Mouse (Mus musculus) kidney, adult 2 months (tissue): ENCODE results near the gene Zgpat. TPM values are rescaled to one million over a fixed set of nuclear protein-coding genes. Genes with fewer than 3 reads are reported as not detected.
A peak's percentile ranks its signal among the peaks of the same experiment; 100 is the strongest.

Source experiments
- DNase-seq: peaks from one replicate; pipeline ENCODE4 v3.0.0; 2021
- H3K27ac ChIP-seq: fragments of 200-500 bp; 2 replicates; pipeline ENCODE4 v1.5.1; 2012; ENCODE audit warnings: low read depth, low read length, control low read depth, inconsistent platforms; ENCODE audit not compliant: insufficient read depth
- H3K27me3 ChIP-seq: fragments of 200-500 bp; replicated peaks from 2 replicates; pipeline ENCODE4 v1.6.1; 2012; ENCODE audit warnings: mild to moderate bottlenecking, moderate library complexity, low read length, inconsistent platforms; ENCODE audit not compliant: control insufficient read depth, insufficient read depth
- H3K36me3 ChIP-seq: fragments of 200-500 bp; 2 replicates; pipeline ENCODE4 v1.6.1; 2012; ENCODE audit warnings: mild to moderate bottlenecking, moderate library complexity, low read length, inconsistent platforms; ENCODE audit not compliant: control insufficient read depth, insufficient read depth
- H3K4me1 ChIP-seq: fragments of 200-500 bp; 2 replicates; pipeline ENCODE4 v1.6.1; 2011; ENCODE audit warnings: low read length; ENCODE audit not compliant: control insufficient read depth, insufficient read depth
- H3K4me3 ChIP-seq: fragments of 200-500 bp; 2 replicates; pipeline ENCODE4 v1.5.1; 2011; ENCODE audit warnings: mild to moderate bottlenecking, low read depth, low read length, control low read depth; ENCODE audit not compliant: insufficient read depth
- CTCF ChIP-seq: fragments of 200-500 bp; conservative IDR thresholded peaks from 2 replicates; pipeline ENCODE4 v1.5.1; 2011; ENCODE audit warnings: low read depth, mild to moderate bottlenecking, control low read depth, low read length, moderate library complexity, mixed read lengths; ENCODE audit not compliant: insufficient read depth, insufficient read length
- POLR2A ChIP-seq: fragments of 200-500 bp; IDR thresholded peaks from one replicate; pipeline ENCODE4 v1.6.1; 2011; ENCODE audit warnings: low read depth, low read length, control low read depth
- WGBS: fragments of 180-500 bp; shearing (Covaris S2); methylation state at CpG from one replicate; pipeline ENCODE4 v1.1.7; 2018; 5-methylcytosine and 5-hydroxymethylcytosine counted together
- polyA plus RNA-seq: library from polyadenylated mRNA; depleted of rRNA; stranded (reverse); fragments of >200 nt; gene quantifications from 2 replicates; pipeline ENCODE4 v1.2.3, GENCODE M21; 2012; rRNA removed

Zgpat gene
- polyA plus RNA-seq, 1 experiment: 29.6 TPM

DNA sequence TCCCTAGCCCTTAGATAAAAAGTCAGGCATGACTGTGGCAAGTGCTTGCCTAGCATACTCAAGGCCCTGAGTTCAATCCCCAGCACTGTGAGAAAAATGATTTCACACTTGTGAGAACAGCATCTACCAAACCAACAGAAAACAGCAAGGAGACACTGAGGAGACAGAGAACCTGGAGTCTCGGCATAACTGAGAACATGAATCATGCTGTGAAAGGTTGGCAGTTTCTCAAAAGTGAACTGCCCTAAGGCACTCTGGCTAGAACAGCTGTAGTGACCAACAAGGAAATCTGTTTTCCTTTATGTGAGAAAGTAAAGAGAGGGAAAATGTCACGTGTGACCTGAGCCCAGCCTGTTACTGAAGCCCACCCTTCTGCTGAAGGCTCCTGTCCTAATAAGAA is 48.4 kb downstream of the Zgpat start:
- Histone ChIP-seq H3K36me3 (no peaks in the 10 kb centered on the region), H3K4me1 (no peaks in the 10 kb centered on the region), H3K27ac (no peak overlapping the region), H3K27me3 (no peaks in the 10 kb centered on the region), H3K4me3 (no peak overlapping the region)
- no peak for TF ChIP-seq CTCF
- no peak for TF ChIP-seq POLR2A
- WGBS: 28% methylated on average over 2 of the region's 2 CpGs
- DNase-seq: peak; percentile 30

GRCm38 (mm10) chr2:181415945-181416344 is 51.2 kb downstream of the Zgpat start:
- WGBS: 7% methylated on average over 3 of the region's 3 CpGs
- Histone ChIP-seq H3K36me3 (no peaks in the 10 kb centered on the region), H3K27ac (no peak overlapping the region), H3K27me3 (no peaks in the 10 kb centered on the region), H3K4me1 (no peaks in the 10 kb centered on the region), H3K4me3 (no peak overlapping the region)
- peak; percentile 87 for DNase-seq
- TF ChIP-seq POLR2A (no peak), CTCF (no peak; the same call in 1 of the 2 replicates)

DNA sequence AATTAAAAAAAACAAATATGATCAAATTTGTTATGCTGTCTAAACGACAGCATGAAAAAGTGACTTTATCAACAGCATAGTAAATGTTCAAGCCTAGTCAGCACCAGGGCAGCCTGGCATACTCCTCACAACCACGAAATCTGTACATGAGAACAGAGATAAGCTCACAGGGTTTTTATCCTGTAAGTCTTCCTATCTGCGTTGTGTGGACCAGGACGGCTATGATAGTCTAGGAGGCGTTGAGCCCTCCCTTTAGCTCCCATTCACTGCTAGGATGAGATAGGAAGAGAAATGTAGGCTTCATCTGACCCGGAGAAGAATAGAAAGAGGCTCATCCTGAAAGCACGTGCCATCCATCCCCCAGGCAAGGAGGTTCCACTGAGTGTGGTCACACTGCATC is 54.6 kb downstream of the Zgpat start:
- H3K36me3 ChIP-seq: no peaks in the 10 kb centered on the region
- no peak for TF ChIP-seq POLR2A
- TF ChIP-seq CTCF: no peak
- H3K27ac ChIP-seq: no peak overlapping the region
- no peaks in the 10 kb centered on the region for H3K4me1 ChIP-seq
- DNase-seq: no peak
- H3K4me3 ChIP-seq: no peak overlapping the region
- no peaks in the 10 kb centered on the region for H3K27me3 ChIP-seq
- 68% methylated on average over 7 of the region's 7 CpGs for WGBS

DNA sequence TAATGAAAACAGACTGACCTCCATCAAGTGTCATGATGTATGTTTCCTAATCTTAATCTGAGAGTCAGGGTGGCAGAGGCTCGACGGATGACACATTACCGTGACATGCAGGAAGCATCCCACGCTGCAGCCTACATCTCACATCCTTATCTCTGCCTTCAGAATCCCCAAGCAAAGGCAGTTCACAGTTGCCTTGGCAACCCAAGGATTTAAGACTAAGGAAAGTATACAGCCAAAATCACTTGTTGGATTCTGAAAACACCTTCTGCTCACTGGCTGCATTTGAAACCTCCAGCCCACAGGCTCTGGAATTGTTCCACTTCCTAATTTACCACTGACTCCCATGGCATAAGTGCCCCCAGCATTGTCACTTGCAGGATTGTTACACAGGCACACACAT is 55.7 kb downstream of the Zgpat start:
- no peaks in the 10 kb centered on the region for H3K27me3 ChIP-seq
- no peaks in the 10 kb centered on the region for H3K36me3 ChIP-seq
- TF ChIP-seq CTCF (no peak), POLR2A (no peak)
- no peaks in the 10 kb centered on the region for H3K4me1 ChIP-seq
- 73% methylated on average over 4 of the region's 4 CpGs for WGBS
- no peak overlapping the region for H3K4me3 ChIP-seq
- H3K27ac ChIP-seq: no peak overlapping the region
- DNase-seq: no peak

- Histone ChIP-seq H3K36me3 (no peaks in the 10 kb centered on the region), H3K27me3 (no peaks in the 10 kb centered on the region), H3K4me3 (no peak overlapping the region), H3K27ac (no peak overlapping the region), H3K4me1 (no peaks in the 10 kb centered on the region)
- peak; percentile 32 for DNase-seq
- TF ChIP-seq CTCF (no peak), POLR2A (no peak)
- 67% methylated on average over 4 of the region's 4 CpGs for WGBS
These were observed 56.3 kb downstream of the Zgpat start for GRCm38 (mm10) chr2:181420903-181421638.

DNA sequence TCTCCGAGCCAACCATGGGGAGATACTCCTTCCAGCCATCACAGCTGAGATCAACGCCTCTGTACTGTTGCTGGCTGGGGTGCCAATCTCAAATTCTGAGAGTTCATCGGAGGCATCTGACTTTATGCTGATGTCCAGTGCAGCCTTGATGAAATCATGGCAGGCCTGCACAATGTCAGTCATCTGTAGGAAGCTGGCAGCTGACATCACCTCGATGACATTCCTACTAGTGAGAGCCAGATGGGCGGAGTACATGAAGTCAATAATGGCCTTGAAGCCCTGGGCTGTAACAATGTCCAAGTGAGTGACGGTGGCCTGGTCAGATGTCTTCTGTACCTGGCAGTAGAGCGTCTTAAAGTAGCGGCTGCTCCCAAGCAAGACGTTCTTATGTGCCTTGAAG is 59.1 kb downstream of the Zgpat start:
- Histone ChIP-seq H3K4me1 (no peaks in the 10 kb centered on the region), H3K4me3 (no peak overlapping the region), H3K27me3 (no peaks in the 10 kb centered on the region), H3K27ac (no peak overlapping the region), H3K36me3 (no peaks in the 10 kb centered on the region)
- TF ChIP-seq POLR2A (no peak), CTCF (no peak)
- WGBS: 87% methylated on average over 9 of the region's 9 CpGs
- DNase-seq: no peak

Other genes starting within 250 kb of the Zgpat start
- gene Kcnq2, start 229.6 kb upstream of the Zgpat start, polyA plus RNA-seq: 0.05 and 0.31 TPM in 2 replicates
- 0.92 and 18.7 TPM in 2 replicates for gene Eef1a2, start 207.9 kb upstream of the Zgpat start, polyA plus RNA-seq
- 162 and 168 TPM in 2 replicates for gene Ppdpf, start 177.7 kb upstream of the Zgpat start, polyA plus RNA-seq
- 0.12 and 0.16 TPM in 2 replicates for gene Ptk6, start 162.1 kb upstream of the Zgpat start, polyA plus RNA-seq
- gene Srms, start 151.7 kb upstream of the Zgpat start, polyA plus RNA-seq: 0.87 and 0.91 TPM in 2 replicates
- gene Fndc11, start 144.9 kb upstream of the Zgpat start, polyA plus RNA-seq: 0.72 and 0.77 TPM in 2 replicates
- 15.4 and 17.5 TPM in 2 replicates for gene Helz2, start 122.9 kb upstream of the Zgpat start, polyA plus RNA-seq
- gene Gmeb2, start 76.9 kb upstream of the Zgpat start, polyA plus RNA-seq: 12.8 and 14.5 TPM in 2 replicates
- 0.46 and 2.4 TPM in 2 replicates for gene Stmn3, start 50.4 kb upstream of the Zgpat start, polyA plus RNA-seq
- 30.2 and 30.9 TPM in 2 replicates for gene Rtel1, start 45.2 kb upstream of the Zgpat start, polyA plus RNA-seq
- gene Arfrp1, start 476 bp downstream of the Zgpat start, polyA plus RNA-seq: 32.0 and 36.0 TPM in 2 replicates
- 35.1 and 53.7 TPM in 2 replicates for gene Lime1, start 15.2 kb downstream of the Zgpat start, polyA plus RNA-seq
- 7.7 and 8.0 TPM in 2 replicates for gene Zbtb46, start 94.5 kb downstream of the Zgpat start, polyA plus RNA-seq
- gene Abhd16b, start 128.3 kb downstream of the Zgpat start, polyA plus RNA-seq: not detected in 2 replicates
- gene Tpd52l2, start 132.2 kb downstream of the Zgpat start, polyA plus RNA-seq: 35.2 and 41.5 TPM in 2 replicates
- gene Dnajc5, start 155.6 kb downstream of the Zgpat start, polyA plus RNA-seq: 55.5 and 65.1 TPM in 2 replicates
- 107 and 130 TPM in 2 replicates for gene Uckl1, start 220.0 kb downstream of the Zgpat start, polyA plus RNA-seq
- 19.6 and 22.1 TPM in 2 replicates for gene Prpf6, start 226.9 kb downstream of the Zgpat start, polyA plus RNA-seq
- gene Zfp512b, start 227.9 kb downstream of the Zgpat start, polyA plus RNA-seq: 32.2 and 41.3 TPM in 2 replicates
- 26.1 and 30.2 TPM in 2 replicates for gene Samd10, start 234.3 kb downstream of the Zgpat start, polyA plus RNA-seq